Mouse (Mus musculus) neural tube, embryonic 13.5 days (tissue): ENCODE measurements at regions not wholly inside any gene's neighbourhood (a gene's known extent, or its start where the extent isn't known, plus 50 kb on each side); places are given as distances from the start of the nearest gene placed in this dataset.

Experiments used
- ATAC-seq: fragments of 200-750 bp; cut with Nextera tagmentation; 2 replicates; pipeline ENCODE4 v1.8.0; 2017; ENCODE audit warnings: low read depth, mild to moderate bottlenecking, moderate TSS enrichment, moderate library complexity
- H3K27ac ChIP-seq: fragments of 300-500 bp; sonication (generic); replicated peaks from 2 replicates; pipeline ENCODE4 v1.5.1; 2015; ENCODE audit warnings: moderate library complexity, mild to moderate bottlenecking, inconsistent platforms
- H3K27me3 ChIP-seq: fragments of 300-500 bp; sonication (generic); 2 replicates; pipeline ENCODE4 v1.6.1; 2015; ENCODE audit warnings: mild to moderate bottlenecking, inconsistent platforms
- H3K36me3 ChIP-seq: fragments of 300-500 bp; sonication (generic); 2 replicates; pipeline ENCODE4 v1.6.1; 2015; ENCODE audit warnings: mild to moderate bottlenecking, inconsistent platforms
- H3K4me1 ChIP-seq: fragments of 300-500 bp; sonication (generic); replicated peaks from 2 replicates; pipeline ENCODE4 v1.6.1; 2015; ENCODE audit warnings: inconsistent platforms
- H3K4me2 ChIP-seq: fragments of 300-500 bp; sonication (generic); 2 replicates; pipeline ENCODE4 v1.6.1; 2015; ENCODE audit warnings: inconsistent platforms, mild to moderate bottlenecking, moderate library complexity
- H3K4me3 ChIP-seq: fragments of 300-500 bp; sonication (generic); 2 replicates; pipeline ENCODE4 v1.5.1; 2015; ENCODE audit warnings: mild to moderate bottlenecking, inconsistent platforms
- H3K9ac ChIP-seq: fragments of 300-500 bp; sonication (generic); 2 replicates; pipeline ENCODE4 v1.6.1; 2015; ENCODE audit warnings: moderate library complexity, mild to moderate bottlenecking, inconsistent platforms
- H3K9me3 ChIP-seq: fragments of 300-500 bp; sonication (generic); 2 replicates; pipeline ENCODE4 v1.6.1; 2016; ENCODE audit warnings: inconsistent platforms
- WGBS: fragments of 180-500 bp; shearing (Covaris S2); methylation state at CpG from one replicate; pipeline ENCODE4 v1.1.7; 2015; 5-methylcytosine and 5-hydroxymethylcytosine counted together

GRCm38 (mm10) chr2:61490436-61491109 lies 87.8 kb upstream of the Tank start:
- no peak for ATAC-seq
- Histone ChIP-seq H3K36me3 (no peaks in the 10 kb centered on the region), H3K27ac (no peak overlapping the region), H3K4me3 (no peak overlapping the region), H3K4me2 (no peak overlapping the region), H3K9me3 (no peaks in the 10 kb centered on the region), H3K27me3 (no peaks in the 10 kb centered on the region), H3K9ac (no peak overlapping the region), H3K4me1 (peaks cover 5% of the 10 kb centered on the region)
- 87% methylated on average over 10 of the region's 10 CpGs for WGBS

GRCm38 (mm10) chr2:61489762-61490161 lies 88.6 kb upstream of the Tank start:
- ATAC-seq, result no peak
- Histone ChIP-seq H3K4me2 (no peak overlapping the region), H3K9me3 (no peaks in the 10 kb centered on the region), H3K4me3 (no peak overlapping the region), H3K4me1 (peaks cover 5% of the 10 kb centered on the region), H3K27me3 (no peaks in the 10 kb centered on the region), H3K27ac (no peak overlapping the region), H3K36me3 (no peaks in the 10 kb centered on the region), H3K9ac (no peak overlapping the region)
- 93% methylated on average over 10 of the region's 10 CpGs for WGBS

GRCm38 (mm10) chr2:61483820-61484219 lies 94.6 kb upstream of the Tank start:
- Histone ChIP-seq H3K4me1 (no peaks in the 10 kb centered on the region), H3K4me3 (no peak overlapping the region), H3K9ac (no peak overlapping the region), H3K27me3 (no peaks in the 10 kb centered on the region), H3K36me3 (no peaks in the 10 kb centered on the region), H3K4me2 (no peak overlapping the region), H3K9me3 (no peaks in the 10 kb centered on the region), H3K27ac (no peak overlapping the region)
- WGBS, result 76% methylated on average over 1 of the region's 1 CpGs
- no peak for ATAC-seq

GRCm38 (mm10) chr2:61476648-61477047 lies 101.7 kb upstream of the Tank start:
- no peaks in the 10 kb centered on the region for H3K36me3 ChIP-seq
- H3K27ac ChIP-seq, result no peak overlapping the region
- ATAC-seq, result no peak
- H3K4me3 ChIP-seq, result no peak overlapping the region
- H3K4me1 ChIP-seq, result no peaks in the 10 kb centered on the region
- H3K9ac ChIP-seq, result no peak overlapping the region
- H3K27me3 ChIP-seq, result no peaks in the 10 kb centered on the region
- WGBS, result 91% methylated on average over 4 of the region's 4 CpGs
- H3K4me2 ChIP-seq, result no peak overlapping the region
- H3K9me3 ChIP-seq, result no peaks in the 10 kb centered on the region

- H3K27me3 ChIP-seq, result no peaks in the 10 kb centered on the region
- no peaks in the 10 kb centered on the region for H3K4me1 ChIP-seq
- H3K9me3 ChIP-seq, result no peaks in the 10 kb centered on the region
- no peak overlapping the region for H3K9ac ChIP-seq
- H3K4me3 ChIP-seq, result no peak overlapping the region
- ATAC-seq, result no peak
- H3K27ac ChIP-seq, result no peak overlapping the region
- H3K36me3 ChIP-seq, result no peaks in the 10 kb centered on the region
- no peak overlapping the region for H3K4me2 ChIP-seq
- 78% methylated on average over 10 of the region's 10 CpGs for WGBS
Observed at GRCm38 (mm10) chr2:61474626-61475025, 103.8 kb upstream of the Tank start.

GRCm38 (mm10) chr2:61470521-61470920 lies 107.9 kb upstream of the Tank start:
- H3K4me2 ChIP-seq, result no peak overlapping the region
- H3K27me3 ChIP-seq, result no peaks in the 10 kb centered on the region
- no peaks in the 10 kb centered on the region for H3K4me1 ChIP-seq
- ATAC-seq, result no peak
- WGBS, result 92% methylated on average over 5 of the region's 5 CpGs
- H3K9me3 ChIP-seq, result no peaks in the 10 kb centered on the region
- H3K36me3 ChIP-seq, result no peaks in the 10 kb centered on the region
- no peak overlapping the region for H3K9ac ChIP-seq
- no peak overlapping the region for H3K4me3 ChIP-seq
- H3K27ac ChIP-seq, result no peak overlapping the region

- Histone ChIP-seq H3K9ac (no peak overlapping the region), H3K4me1 (no peaks in the 10 kb centered on the region), H3K9me3 (no peaks in the 10 kb centered on the region), H3K4me3 (no peak overlapping the region), H3K4me2 (no peak overlapping the region), H3K36me3 (no peaks in the 10 kb centered on the region), H3K27ac (no peak overlapping the region), H3K27me3 (no peaks in the 10 kb centered on the region)
- no peak for ATAC-seq
Observed at GRCm38 (mm10) chr2:61470064-61470463, 108.3 kb upstream of the Tank start.

GRCm38 (mm10) chr2:61455902-61456301 lies 122.5 kb upstream of the Tank start:
- no peak overlapping the region for H3K4me3 ChIP-seq
- 19% methylated on average over 5 of the region's 5 CpGs for WGBS
- no peaks in the 10 kb centered on the region for H3K9me3 ChIP-seq
- no peak for ATAC-seq
- H3K4me1 ChIP-seq, result peaks cover 12% of the 10 kb centered on the region; the same call in 1 of the 2 replicates
- H3K27me3 ChIP-seq, result no peaks in the 10 kb centered on the region
- H3K4me2 ChIP-seq, result no peak overlapping the region
- H3K27ac ChIP-seq, result no peak overlapping the region
- H3K9ac ChIP-seq, result no peak overlapping the region
- H3K36me3 ChIP-seq, result no peaks in the 10 kb centered on the region

- H3K4me2 ChIP-seq, result peak overlapping the region; percentile 57
- H3K27me3 ChIP-seq, result no peaks in the 10 kb centered on the region
- H3K4me3 ChIP-seq, result no peak overlapping the region
- H3K27ac ChIP-seq, result peak overlapping the region; percentile 79
- ATAC-seq, result peak; percentile 81
- peak overlapping the region; percentile 22; the same call in 1 of the 2 replicates for H3K9ac ChIP-seq
- no peaks in the 10 kb centered on the region for H3K36me3 ChIP-seq
- peaks cover 12% of the 10 kb centered on the region; the same call in 1 of the 2 replicates for H3K4me1 ChIP-seq
- no peaks in the 10 kb centered on the region for H3K9me3 ChIP-seq
- 26% methylated on average over 9 of the region's 9 CpGs for WGBS
Observed at GRCm38 (mm10) chr2:61454729-61455128, 123.7 kb upstream of the Tank start.

- Histone ChIP-seq H3K9me3 (no peaks in the 10 kb centered on the region), H3K4me1 (peaks cover 12% of the 10 kb centered on the region; the same call in 1 of the 2 replicates), H3K4me3 (peak overlapping the region; percentile 38), H3K27ac (peak overlapping the region; percentile 79), H3K36me3 (no peaks in the 10 kb centered on the region), H3K9ac (peak overlapping the region; percentile 57; the same call in 1 of the 2 replicates), H3K27me3 (no peaks in the 10 kb centered on the region), H3K4me2 (peak overlapping the region; percentile 57)
- peak; percentile 87 for ATAC-seq
- WGBS, result 2% methylated on average over 12 of the region's 12 CpGs
Observed at GRCm38 (mm10) chr2:61454311-61454728, 124.1 kb upstream of the Tank start.

GRCm38 (mm10) chr2:61453490-61454281 lies 124.7 kb upstream of the Tank start:
- Histone ChIP-seq H3K27me3 (no peaks in the 10 kb centered on the region), H3K9me3 (no peaks in the 10 kb centered on the region), H3K4me2 (peak overlapping the region; percentile 57), H3K4me3 (peak overlapping the region; percentile 38), H3K9ac (peak overlapping the region; percentile 57), H3K27ac (peak overlapping the region; percentile 79), H3K36me3 (no peaks in the 10 kb centered on the region), H3K4me1 (peaks cover 12% of the 10 kb centered on the region; the same call in 1 of the 2 replicates)
- 38% methylated on average over 14 of the region's 14 CpGs for WGBS
- ATAC-seq, result peak; percentile 64

- H3K27me3 ChIP-seq, result no peaks in the 10 kb centered on the region
- H3K27ac ChIP-seq, result no peak overlapping the region
- H3K36me3 ChIP-seq, result no peaks in the 10 kb centered on the region
- 83% methylated on average over 1 of the region's 1 CpGs for WGBS
- no peak overlapping the region for H3K4me3 ChIP-seq
- H3K9me3 ChIP-seq, result no peaks in the 10 kb centered on the region
- no peak overlapping the region for H3K4me2 ChIP-seq
- no peak overlapping the region for H3K9ac ChIP-seq
- peaks cover 12% of the 10 kb centered on the region; the same call in 1 of the 2 replicates for H3K4me1 ChIP-seq
- ATAC-seq, result no peak
Observed at GRCm38 (mm10) chr2:61452581-61452980, 125.8 kb upstream of the Tank start.
